Mouse (Mus musculus): Measurements from ENCODE around the gene Urb2.
A peak's percentile ranks its signal among the peaks of the same experiment; 100 is the strongest.
"Not testable (repeated sequence)": the region's sequence is repeated elsewhere in the genome, so short reads cannot be mapped to it uniquely, and the experiment has no call there.

Gene Urb2

DNA sequence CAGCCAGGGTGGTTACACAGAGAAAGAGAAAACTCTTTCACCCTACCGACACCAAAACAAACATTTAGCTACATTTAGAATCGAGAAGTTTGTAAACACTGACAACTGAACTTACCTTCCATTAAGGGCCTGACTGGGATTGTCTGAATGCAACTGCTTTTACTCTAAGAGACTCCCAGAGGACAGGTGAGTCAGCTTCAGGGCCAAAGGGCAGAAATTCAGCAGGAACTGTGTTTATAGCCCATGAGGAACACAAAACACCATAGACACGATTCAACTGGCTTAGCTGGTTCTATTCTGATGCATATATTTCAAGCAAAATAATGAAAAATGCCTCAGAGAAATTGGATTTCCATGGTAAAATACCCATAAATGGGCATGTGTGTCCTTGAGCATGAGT, 6.6 kb upstream of the Urb2 start:
- DNase-seq = no peak

DNA sequence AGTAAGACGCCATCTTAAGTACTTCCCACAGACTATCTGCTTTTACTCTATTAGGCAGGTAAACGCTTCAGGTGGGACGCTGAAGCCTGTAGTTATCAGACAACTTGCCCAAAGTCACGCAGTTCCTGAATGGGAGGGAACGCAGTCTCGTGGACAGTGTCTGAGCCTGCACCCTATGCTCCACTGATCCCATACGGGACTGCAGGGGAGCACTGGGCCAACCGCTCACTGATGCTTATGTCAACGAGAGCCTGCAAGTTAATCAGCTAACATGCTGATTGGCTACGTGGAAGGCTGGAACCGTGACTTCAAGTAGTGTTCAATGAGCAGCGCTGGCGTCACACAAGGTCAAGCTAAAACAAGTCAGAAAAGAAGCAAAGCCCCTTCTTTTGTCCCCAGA, 1.5 kb upstream of the Urb2 start:
- DNase-seq = peak; percentile 28

DNA sequence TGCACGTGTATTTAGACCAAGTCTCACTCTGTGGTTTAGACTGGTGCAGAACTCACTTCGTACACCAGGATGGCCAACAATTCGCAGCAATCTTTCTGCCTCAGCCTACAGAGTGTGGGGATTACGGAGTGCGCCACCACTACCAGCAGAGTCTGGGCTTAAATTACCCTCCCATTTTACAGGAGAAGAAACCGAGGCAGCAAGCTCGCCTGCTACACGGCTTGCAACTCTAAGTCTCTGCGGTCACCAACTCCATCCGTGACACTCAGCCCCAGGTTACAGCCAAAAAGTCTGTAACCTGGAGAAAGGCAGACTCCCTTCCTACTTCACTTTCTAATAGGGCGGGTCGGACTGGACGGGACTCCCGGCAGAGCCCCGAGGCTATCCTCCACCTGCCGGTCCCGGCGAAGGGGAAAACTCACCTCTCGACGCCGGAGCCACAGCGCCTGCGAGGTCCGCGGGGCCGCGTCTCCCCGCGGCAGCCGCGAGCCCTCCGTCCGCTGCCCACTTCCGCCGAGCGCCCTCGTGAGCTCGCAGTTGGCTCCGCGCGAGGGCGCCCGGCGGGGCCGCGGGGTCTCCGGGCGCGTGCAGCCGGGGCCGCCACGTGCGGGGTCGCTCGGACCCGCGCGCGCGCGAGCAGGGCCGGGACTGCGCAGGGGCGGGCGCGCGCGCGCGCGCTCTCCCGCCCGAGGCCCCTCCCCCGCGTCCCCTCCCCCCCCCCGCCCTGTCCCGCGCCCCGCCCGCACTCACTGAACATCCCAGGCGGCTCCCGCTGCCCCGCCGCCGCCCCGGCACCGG, 670 bp upstream of the Urb2 start:
- DNase-seq = peak; percentile 52

DNA sequence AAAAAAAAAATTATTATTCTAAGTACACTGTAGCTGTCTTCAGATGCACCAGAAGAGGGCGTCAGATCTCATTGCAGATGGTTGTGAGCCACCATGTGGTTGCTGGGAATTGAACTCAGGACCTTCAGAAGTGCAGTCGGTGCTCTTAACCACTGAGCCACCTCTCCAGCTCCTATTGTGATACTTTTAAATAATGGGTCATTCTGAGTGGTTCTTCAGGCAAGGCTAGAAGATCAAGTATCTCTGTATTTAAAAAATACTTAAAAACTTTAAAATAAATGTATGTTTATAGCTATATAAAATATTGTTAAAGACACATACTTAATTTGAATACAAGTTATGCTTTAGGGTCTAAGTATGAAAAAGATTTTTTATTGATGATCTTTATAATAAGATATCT, 5.0 kb downstream of the Urb2 start:
- DNase-seq = not testable (repeated sequence)

DNA sequence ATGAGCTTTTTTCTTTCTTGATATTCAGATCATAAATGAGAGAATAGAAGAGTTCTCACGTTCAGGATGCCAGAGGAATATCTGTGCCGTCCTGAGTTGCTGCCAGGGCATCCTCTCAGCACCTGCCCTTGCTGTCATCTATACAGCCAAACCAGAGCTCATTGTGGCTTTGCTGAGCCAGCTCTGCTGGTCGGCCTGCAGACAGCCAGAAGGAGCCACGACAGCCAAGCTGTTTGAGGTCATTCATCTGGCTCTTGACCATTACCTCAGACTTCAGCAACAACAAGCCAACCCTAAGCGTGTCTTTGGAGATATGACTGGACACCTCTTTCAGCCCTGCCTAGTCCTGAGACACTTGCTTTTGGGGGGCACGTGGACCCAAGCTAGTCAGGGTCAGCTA, 6.5 kb downstream of the Urb2 start:
- no peak for DNase-seq

DNA sequence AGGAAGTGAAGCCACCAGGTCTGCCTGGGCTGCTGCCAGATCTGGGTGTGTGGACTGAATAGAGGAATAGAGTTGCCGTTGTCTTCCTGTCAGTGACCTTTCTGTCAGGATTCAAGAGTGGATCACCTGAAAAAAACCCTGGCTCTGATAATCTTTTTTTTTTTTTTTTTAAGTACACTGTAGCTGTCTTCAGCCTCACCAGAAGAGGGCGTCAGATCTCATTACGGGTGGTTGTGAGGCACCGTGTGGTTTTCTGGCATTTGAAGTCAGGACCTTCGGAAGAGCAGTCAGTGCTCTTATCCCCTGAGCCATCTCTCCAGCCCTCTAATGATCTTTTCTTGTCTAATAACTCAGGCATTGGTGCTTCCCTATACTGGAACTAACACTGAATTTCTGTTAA, 12.1 kb downstream of the Urb2 start:
- no peak for DNase-seq

DNA sequence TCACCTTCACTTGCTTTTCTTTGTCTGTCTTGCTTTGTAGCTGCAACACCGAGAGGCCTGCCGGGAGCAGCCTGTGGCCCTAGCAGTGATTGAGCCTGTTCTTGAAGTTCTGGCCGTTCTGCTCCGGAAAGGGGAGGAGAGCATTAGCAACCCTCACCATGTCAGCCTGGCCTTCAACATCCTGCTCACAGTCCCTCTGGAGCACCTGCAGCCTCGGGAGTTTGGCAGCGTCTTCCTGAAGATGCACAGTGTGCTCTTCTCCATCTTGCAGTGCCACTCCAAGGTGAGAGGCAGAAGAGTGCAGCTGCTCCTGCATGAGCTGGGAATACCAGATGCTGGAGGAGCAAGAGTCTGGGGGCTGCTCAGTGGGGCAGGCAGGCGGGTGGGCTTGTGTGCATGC, 16.8 kb downstream of the Urb2 start:
- DNase-seq = no peak

DNA sequence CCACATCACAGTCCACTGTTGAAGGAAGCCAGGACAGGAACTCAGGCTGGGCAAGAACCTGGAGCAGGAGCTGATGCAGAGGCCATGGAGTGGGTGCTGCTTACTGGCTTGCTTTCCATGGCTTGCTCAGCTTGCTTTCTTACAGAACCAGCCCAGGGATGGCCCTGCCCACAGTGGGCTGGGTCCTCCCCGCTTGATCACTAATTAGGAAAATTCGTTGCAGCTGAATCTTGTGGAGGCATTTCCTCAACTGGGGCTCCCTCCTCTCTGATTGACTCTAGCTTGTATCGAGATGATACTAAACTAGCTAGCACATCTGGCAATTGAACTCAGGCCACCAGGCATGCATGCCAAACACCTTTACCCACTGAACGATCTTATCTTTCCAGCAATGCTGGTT, 18.0 kb downstream of the Urb2 start:
- DNase-seq = no peak

DNA sequence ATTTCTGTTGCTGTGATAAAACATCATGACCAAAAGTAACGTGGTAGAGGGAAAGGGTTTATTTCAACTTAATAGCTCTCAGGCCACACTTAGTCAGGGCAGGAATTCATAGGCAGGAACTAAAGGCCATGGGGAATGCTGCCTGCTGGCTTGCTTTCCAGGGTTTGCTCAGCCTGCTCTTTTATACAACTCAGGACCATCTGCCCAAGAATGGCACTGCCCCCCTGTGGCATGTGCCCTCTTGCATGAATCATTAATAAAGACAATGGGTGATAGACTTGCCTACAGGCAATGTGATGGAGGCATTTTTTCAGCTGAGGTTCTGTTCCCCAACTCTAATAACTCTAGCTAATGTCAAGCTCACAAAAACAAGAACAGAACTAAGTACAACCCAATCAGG, 20.9 kb downstream of the Urb2 start:
- DNase-seq = no peak

DNA sequence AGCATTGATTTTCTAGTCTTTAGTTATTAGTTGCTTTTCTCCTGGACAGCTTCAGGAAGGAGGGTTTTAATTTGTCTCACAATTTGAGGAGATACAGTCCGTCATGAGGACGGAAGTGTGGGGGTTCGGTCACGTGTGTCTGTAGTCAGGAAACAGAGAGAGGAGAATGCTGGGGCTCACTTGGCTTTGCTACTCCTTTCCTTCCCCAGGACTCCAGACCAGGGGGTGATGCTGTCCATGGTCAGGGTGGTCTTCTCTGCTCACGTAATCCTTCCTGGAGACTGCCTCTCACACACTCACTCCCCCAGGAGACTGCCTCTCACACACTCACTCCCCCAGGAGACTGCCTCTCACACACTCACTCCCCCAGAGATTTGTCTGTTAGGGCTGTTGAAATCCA, 23.1 kb downstream of the Urb2 start:
- DNase-seq = no peak

DNA sequence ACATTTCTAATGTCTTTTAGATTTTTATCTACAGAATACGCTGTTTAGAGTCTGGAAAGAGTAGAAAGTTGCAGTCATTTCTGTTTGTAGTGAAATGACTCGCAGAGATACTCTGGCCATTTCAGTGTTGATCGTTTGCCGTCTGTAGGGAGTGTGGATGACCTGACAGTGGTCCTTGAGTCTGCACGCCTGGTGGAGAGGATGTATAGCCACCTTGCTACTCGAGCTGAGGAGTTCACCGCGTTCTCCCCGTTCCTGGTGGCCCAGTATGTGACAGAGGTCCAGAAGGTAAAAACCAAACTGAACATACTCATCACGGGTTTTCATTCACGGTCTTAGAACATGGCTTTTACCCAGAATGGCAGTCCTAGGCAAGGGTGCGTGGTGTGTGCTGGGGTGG, 23.6 kb downstream of the Urb2 start:
- no peak for DNase-seq

DNA sequence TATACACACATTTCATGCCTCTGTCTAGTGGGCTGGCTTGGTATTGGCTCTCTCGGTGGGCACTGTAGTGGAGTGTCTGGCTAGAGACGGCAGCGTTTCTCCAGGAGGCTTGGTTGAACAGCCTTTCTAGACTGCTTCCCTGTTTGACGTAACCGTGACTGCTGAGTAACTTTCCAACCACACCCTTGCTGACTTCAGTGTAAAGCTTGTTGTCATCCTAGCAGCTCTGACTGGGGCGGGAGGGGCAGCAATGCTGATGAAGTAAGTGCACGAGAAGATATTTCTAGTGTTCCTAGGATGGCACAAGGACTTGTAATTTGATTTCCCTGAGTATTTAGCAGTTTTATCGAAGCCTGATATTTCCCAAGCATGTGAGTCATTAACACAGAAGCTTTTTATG, 24.5 kb downstream of the Urb2 start:
- no peak for DNase-seq

DNA sequence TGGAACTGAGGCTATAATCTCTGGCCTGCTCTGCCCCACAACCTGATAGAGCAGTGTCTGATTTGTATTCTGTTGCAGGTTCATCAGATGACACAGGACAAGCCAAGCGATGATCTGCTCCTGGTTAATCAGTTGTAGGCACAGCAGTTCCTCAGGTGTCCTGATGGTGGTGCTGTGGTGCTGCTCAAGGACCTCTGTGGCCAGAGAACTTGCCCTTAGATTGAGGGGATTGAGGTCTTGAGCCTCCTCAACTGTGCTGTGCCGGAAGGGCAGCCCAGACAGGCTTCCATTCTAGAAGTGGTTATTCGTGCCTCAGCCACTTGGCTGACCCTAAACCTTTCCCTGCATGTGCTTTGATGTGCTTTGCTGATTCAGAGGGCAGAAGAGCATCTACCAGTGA, 30.8 kb downstream of the Urb2 start:
- peak; percentile 81 for DNase-seq

DNA sequence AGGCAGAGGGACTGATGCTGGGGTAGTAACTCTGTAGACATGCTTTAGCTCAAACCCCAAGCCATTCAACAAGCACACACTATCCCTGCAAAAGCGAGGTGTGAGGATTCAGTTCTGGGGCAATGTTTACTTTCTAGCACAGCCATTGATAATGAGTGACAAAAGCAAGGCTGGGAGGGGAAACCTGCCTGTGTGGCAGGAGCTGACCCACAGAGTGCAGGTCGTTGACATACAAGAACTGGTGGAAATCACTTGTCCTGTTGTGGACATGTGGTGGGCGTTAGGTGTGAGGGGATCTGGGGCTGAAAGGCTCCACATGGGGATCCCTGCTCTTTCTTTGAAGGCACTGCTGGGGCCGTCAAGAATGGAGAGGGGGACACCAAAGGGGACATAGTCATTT, 31.3 kb downstream of the Urb2 start:
- DNase-seq = no peak

DNA sequence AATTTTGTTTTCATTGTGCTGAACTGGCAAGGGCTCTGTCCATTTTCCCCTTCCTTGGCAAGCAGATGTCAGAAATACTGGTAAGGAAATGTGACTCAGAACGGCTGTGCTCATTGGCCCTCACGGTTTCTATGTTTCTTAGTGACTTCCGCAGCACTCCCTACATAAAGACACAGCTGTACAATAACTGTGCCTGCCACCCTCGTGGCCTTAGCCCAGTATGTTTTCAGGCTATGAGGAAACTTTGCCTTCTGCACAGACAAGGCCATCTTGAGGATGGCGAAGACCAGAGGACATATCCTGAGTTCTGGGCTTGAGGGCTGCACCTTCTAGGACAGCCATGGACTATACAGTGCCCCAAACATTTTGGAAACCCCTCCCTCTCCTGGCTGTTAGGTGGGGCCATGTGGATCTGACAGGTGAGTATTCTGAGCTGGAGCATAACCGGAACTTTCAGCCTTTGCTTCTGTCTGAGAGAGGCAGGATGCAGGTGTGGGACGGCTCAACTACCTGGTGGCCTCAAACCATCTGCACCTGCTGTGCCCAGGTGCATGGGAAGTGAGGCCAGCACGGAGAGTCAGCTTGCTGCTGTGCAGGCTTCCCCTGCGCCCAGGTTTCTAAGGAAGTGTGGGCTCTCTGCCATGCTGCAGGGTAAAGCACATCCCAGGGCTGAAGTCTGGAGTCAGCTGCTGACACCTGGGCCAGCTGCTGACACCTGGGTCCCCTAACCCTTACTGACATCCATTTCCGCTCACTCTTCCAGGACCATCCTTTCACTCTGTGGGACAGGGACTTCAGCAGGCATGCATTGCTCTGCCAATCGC, 35.7 kb downstream of the Urb2 start:
- no peak for DNase-seq

DNA sequence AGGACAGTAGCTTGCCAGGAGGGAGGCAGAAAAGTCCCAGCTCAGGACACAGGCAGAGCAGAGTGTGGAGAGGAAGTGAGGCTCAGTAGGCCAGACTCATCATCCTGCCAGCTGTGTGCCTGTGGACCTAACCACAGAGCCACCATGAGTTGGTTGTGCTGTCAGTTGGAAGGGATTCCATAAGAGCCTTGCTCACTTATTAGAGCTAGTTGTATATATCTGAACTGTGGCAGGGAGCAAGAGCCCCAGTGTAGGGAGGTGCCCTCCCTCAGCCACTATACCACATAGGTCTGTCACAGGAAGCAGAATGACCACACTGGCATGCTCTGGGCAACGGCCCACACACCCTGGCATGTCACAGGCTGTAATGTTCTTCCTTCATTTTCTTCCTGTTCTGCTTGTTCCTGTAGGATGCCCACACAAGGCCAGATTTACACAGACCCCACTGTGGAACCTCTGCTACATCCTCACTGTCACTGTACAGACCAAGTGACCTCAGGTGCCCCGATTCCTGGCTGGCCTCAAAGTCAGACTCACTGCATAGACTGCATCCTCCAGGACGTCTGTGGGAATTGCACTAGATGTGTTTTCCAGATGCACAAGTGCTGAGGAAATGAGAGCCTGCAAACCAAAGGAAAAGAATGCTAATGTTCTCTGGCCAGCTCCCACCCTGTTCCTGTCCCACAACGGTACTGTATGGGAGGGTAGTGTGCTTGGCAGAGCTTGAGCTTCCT, 45.2 kb downstream of the Urb2 start:
- peak; percentile 63 for DNase-seq

DNA sequence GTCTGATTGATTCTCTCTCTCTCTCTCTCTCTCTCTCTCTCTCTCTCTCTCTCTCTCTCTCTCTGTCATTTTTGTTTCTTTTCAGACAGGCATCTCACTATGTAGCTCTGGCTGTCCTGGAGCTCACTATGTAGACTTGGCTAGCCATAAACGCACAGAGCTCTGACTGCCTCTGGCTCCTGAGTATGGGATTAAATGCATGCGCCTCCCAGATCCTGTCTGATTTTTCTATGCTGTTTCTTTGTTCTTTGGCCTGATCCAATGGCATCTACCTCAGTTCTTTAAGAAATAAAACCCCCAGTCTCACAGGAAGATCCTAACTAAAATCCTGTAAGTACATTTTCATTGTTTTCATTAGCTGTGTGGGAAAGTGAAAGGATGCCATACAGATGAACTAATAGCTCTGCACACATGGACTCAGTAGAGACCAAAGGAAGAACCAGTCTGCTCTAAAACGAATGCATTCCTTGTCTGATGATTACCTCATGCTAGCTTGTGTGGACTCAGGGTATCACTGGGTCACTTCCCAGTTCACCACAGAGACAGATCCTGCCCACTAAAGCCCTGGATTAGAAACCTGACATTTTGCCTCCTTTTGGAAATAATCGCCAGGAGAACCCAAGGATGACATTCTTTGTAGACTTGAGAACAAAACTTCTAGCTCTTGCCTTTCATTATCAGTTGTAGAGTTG, 45.9 kb downstream of the Urb2 start:
- no peak for DNase-seq

DNA sequence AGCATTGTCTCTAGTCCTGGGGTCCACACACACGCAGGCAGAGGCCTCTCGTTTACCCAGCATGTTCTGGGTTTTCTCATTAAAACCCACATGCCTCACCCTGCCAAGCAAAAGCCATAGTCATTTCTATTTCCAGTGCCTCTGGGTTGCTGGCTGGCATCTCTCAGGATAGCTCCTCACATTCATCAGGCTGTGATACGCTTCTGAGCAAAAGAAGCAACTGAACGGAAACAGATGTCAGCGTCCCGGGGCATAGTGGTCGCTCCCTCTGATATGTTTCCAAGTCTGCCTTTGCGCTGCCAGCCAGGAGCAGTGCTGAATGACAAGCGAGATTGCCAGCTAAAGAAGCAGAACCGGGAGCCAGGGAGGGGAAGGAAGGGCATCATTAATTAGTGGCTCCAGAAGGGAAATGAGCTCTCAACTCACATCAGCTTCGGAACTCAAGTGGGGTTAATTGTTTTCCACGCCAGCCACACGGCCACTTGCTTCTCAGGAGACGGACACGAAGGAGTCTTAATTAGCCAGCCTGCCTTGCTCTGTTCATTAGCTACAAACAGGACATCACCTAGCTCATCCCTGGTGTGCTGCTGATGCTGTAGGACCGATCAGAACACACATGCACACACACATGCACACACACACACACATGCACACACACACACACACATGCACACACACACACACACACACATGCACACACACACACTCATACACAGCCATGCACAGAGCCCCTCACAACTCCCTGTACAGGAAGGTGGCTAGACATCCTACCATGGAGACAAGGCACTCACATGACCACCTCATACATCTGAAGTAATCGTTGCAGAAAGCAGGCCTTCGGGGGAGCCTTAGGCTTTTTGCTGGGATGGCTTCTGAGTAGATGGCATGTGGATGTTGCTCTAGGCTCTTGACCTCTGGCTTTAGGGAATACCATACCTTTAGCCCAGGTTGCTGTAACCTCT, 49.3 kb downstream of the Urb2 start:
- DNase-seq = peak; percentile 68

DNA sequence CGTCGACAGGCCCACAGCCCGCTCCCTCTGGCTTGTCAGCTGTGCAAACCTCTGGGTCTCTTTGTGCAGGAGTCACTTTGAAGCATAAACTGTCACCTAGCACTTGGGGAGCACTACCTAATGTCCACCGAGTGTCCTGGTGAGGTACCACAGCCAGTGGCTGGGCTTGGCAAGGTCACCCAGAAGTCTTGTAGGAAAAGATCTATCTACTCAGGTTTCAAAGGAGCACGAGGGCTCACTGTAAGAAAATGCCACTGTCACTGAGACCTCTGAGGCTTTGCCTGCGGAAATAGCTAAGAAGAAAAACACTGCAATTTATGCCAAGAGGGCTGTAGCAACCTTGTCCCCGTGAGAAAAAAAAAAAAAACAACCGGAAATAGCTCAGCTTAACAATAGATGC, 54.7 kb downstream of the Urb2 start:
- DNase-seq = no peak

DNA sequence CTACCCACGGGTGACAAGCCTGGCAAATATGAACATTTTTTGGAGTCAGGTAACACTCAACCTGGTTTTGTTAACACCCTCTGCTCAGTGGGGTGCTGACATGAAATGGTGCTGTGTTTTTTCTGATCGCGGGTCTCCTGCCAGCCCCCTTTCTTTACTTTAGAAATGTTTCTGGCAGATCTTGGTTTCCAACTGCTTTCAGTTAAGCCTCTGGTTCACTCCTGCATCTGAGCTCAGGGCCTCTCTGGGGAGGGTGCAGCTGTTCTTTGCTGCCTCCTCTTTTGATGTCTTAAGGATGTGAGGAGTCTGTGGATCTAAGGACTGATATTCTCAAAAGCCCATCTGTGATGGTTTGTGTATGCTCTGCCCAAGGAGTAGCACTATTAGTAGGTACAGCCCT, 55.1 kb downstream of the Urb2 start:
- DNase-seq = no peak

DNA sequence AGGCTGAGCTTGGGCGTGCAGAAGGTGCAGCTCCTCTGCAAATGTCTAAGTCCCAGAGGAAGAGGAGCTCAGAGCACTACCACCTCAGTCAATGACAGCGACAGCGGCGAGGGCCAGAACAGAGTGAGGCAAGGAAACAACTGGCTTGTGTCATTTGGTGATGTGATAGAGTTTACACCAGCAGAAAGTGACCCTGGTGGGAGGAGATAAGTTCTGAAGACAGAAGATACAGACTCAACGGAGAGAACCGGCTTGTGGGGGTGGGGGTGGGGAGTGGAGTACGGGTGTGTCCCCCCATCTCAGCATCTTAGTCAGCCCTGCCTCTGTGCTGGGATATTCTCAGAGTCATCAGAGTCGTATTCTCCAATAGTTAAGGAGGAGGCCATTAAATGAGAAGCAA, 56.1 kb downstream of the Urb2 start:
- DNase-seq = no peak

DNA sequence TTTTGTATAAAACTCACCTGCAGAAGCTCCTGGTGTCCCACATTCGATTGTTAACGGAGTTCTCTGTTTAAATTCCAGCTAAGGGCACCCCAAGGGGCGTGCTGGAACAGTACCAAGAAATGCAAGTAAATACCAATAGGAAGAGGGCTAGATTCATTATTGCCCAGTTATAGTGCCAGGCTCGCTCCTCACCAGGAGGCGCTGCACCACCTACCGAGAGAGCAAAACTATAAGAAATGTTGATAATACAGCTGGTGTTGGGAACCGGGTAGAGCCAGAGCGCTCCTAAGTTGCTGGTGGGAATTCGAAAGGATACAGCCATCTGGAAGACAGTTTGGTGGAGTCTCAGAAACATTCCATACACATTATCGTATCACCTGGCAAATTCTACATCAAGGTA, 56.7 kb downstream of the Urb2 start:
- DNase-seq = peak; percentile 43
